Mouse (Mus musculus) CH12.LX (cell line): ENCODE data around the gene Foxp1. TPM values are rescaled to one million over a fixed set of nuclear protein-coding genes. Genes with fewer than 3 reads are reported as not detected.

Experiments
- DNase-seq: peaks from one replicate; pipeline ENCODE4 v3.0.0-alpha.2; 2013; ENCODE audit errors: extremely low read depth
- H3K27ac ChIP-seq: 2 replicates; pipeline ENCODE4 v1.5.1; 2012; ENCODE audit warnings: low read depth, mild to moderate bottlenecking, control low read depth, moderate library complexity; ENCODE audit not compliant: insufficient read depth
- H3K27me3 ChIP-seq: replicated peaks from 2 replicates; pipeline ENCODE3; 2012; ENCODE audit warnings: inconsistent platforms
- H3K36me3 ChIP-seq, 2 experiments: replicated peaks in 1 of 2; 2 replicates each; pipeline versions ENCODE3 to v1.6.1; 2012; ENCODE audit warnings: inconsistent platforms in 1 of 2, low read length in 1 of 2, mild to moderate bottlenecking in 1 of 2, mixed read lengths in 1 of 2, moderate library complexity in 1 of 2; ENCODE audit not compliant: control insufficient read depth in 1 of 2, insufficient read depth in 1 of 2
- H3K4me1 ChIP-seq, 2 experiments: 2 replicates each; pipeline ENCODE4 v1.6.1; 2012; ENCODE audit warnings: inconsistent platforms in 1 of 2, moderate library complexity in 1 of 2; ENCODE audit not compliant: insufficient read depth in 2 of 2, control insufficient read depth in 1 of 2
- H3K4me2 ChIP-seq: 2 replicates; pipeline ENCODE4 v1.6.1; 2012; ENCODE audit warnings: low read depth, mild to moderate bottlenecking, control low read depth; ENCODE audit not compliant: poor library complexity, insufficient read depth, severe bottlenecking
- H3K4me3 ChIP-seq, 3 experiments: fragments of 150-350 bp in 1 of 3; sonication (generic) in 1 of 3; replicated peaks in 1 of 3; 2 replicates each; pipeline versions ENCODE3 to v1.5.1; 2011 to 2012; ENCODE audit warnings: low read depth in 2 of 3, low read length in 2 of 3, mild to moderate bottlenecking in 2 of 3, moderate library complexity in 2 of 3, control low read depth in 1 of 3, improper control_type of control experiment in 1 of 3, inconsistent platforms in 1 of 3, mixed read lengths in 1 of 3; ENCODE audit not compliant: poor library complexity in 1 of 3
- H3K79me2 ChIP-seq: replicated peaks from 2 replicates; pipeline ENCODE4 v1.6.1; 2012; ENCODE audit warnings: mild to moderate bottlenecking, moderate library complexity; ENCODE audit not compliant: control insufficient read depth, poor library complexity, insufficient read depth, severe bottlenecking; ENCODE audit errors: extremely low read depth
- H3K9ac ChIP-seq: 2 replicates; pipeline ENCODE4 v1.6.1; 2012; ENCODE audit warnings: low read depth, mild to moderate bottlenecking, control low read depth, moderate library complexity; ENCODE audit not compliant: insufficient read depth
- H3K9me3 ChIP-seq: replicated peaks from 2 replicates; pipeline ENCODE3; 2012; ENCODE audit warnings: low read length, inconsistent platforms, mixed read lengths
- BHLHE40 ChIP-seq: IDR thresholded peaks from 2 replicates; pipeline ENCODE4 v1.6.1; 2011; ENCODE audit warnings: mild to moderate bottlenecking, low read depth, low read length, improper control_type of control experiment
- CHD1 ChIP-seq: IDR thresholded peaks from 2 replicates; pipeline ENCODE4 v1.6.1; 2012; ENCODE audit warnings: low read depth, low read length, improper control_type of control experiment, inconsistent platforms
- CHD2 ChIP-seq: IDR thresholded peaks from 2 replicates; pipeline ENCODE4 v1.6.1; 2011; ENCODE audit warnings: low read length, improper control_type of control experiment
- CTCF ChIP-seq, 2 experiments: IDR thresholded peaks in 1 of 2; conservative IDR thresholded peaks in 1 of 2; 2 replicates each; pipeline ENCODE4 v1.5.1; 2011 to 2012; ENCODE audit warnings: low read depth in 2 of 2, low read length in 2 of 2, improper control_type of control experiment in 1 of 2, inconsistent platforms in 1 of 2, mild to moderate bottlenecking in 1 of 2, moderate library complexity in 1 of 2
- ELF1 ChIP-seq: IDR thresholded peaks from 2 replicates; pipeline ENCODE4 v1.6.1; 2014; ENCODE audit warnings: low read depth, mild to moderate bottlenecking, inconsistent platforms, low read length, improper control_type of control experiment
- ETS1 ChIP-seq: conservative IDR thresholded peaks from 2 replicates; pipeline ENCODE4 v1.6.1; 2012; ENCODE audit warnings: low read depth, mild to moderate bottlenecking, inconsistent platforms, low read length, improper control_type of control experiment, moderate library complexity
- GABPA ChIP-seq: IDR thresholded peaks from 2 replicates; pipeline ENCODE4 v1.6.1; 2012; ENCODE audit warnings: low read depth, low read length, improper control_type of control experiment, inconsistent platforms; ENCODE audit not compliant: insufficient replicate concordance
- KAT2A ChIP-seq: IDR thresholded peaks from 2 replicates; pipeline ENCODE4 v1.6.1; 2012; ENCODE audit warnings: low read length, improper control_type of control experiment, inconsistent platforms; ENCODE audit not compliant: insufficient replicate concordance
- MAFK ChIP-seq: IDR thresholded peaks from 2 replicates; pipeline ENCODE4 v1.6.1; 2011; ENCODE audit warnings: low read length, improper control_type of control experiment; ENCODE audit not compliant: insufficient replicate concordance
- MAX ChIP-seq: IDR thresholded peaks from 2 replicates; pipeline ENCODE4 v1.6.1; 2011; ENCODE audit warnings: low read length, improper control_type of control experiment
- NELFE ChIP-seq: IDR thresholded peaks from 2 replicates; pipeline ENCODE4 v1.6.1; 2011; ENCODE audit warnings: low read depth, low read length, improper control_type of control experiment
- PAX5 ChIP-seq: IDR thresholded peaks from 2 replicates; pipeline ENCODE4 v1.6.1; 2012; ENCODE audit warnings: low read length, inconsistent platforms, mixed read lengths
- POLR2A ChIP-seq: IDR thresholded peaks from 2 replicates; pipeline ENCODE4 v1.6.1; 2011; ENCODE audit warnings: low read depth, mild to moderate bottlenecking, improper control_type of control experiment, low read length
- POLR2AphosphoS2 ChIP-seq: IDR thresholded peaks from 2 replicates; pipeline ENCODE4 v1.6.1; 2011; ENCODE audit warnings: low read depth, low read length, improper control_type of control experiment
- RAD21 ChIP-seq: IDR thresholded peaks from 2 replicates; pipeline ENCODE4 v1.6.1; 2011; ENCODE audit warnings: low read depth, mild to moderate bottlenecking, low read length, improper control_type of control experiment, moderate library complexity
- SMC3 ChIP-seq: IDR thresholded peaks from 2 replicates; pipeline ENCODE4 v1.6.1; 2011; ENCODE audit warnings: low read depth, low read length, improper control_type of control experiment
- TCF12 ChIP-seq: IDR thresholded peaks from 2 replicates; pipeline ENCODE4 v1.6.1; 2014; ENCODE audit warnings: low read depth, mild to moderate bottlenecking, inconsistent platforms, low read length, improper control_type of control experiment
- USF1 ChIP-seq: IDR thresholded peaks from 2 replicates; pipeline ENCODE4 v1.6.1; 2014; ENCODE audit warnings: low read depth, mild to moderate bottlenecking, inconsistent platforms, low read length, improper control_type of control experiment
- ZC3H11A ChIP-seq: IDR thresholded peaks from 2 replicates; pipeline ENCODE4 v1.6.1; 2012; ENCODE audit warnings: low read depth, mild to moderate bottlenecking, inconsistent platforms, low read length, improper control_type of control experiment
- ZKSCAN1 ChIP-seq: IDR thresholded peaks from 2 replicates; pipeline ENCODE4 v1.6.1; 2012; ENCODE audit warnings: low read depth, inconsistent platforms, low read length, improper control_type of control experiment, borderline replicate concordance
- dilution Hi-C: fragments of 300-500 bp; cut with MboI; formaldehyde crosslinking; loops from 2 replicates; pipeline ENCODE4 v1.14.3; 2020; ENCODE audit warnings: low sequenced_read_pairs; ENCODE audit not compliant: extremely low pct_unique_long_range_greater_than_20kb, extremely low pct_ligation_motif_present
- in situ Hi-C: fragments of 300-500 bp; cut with MboI; formaldehyde crosslinking; loops from 3 replicates; pipeline ENCODE4 v1.14.3; 2019; ENCODE audit warnings: low sequenced_read_pairs, low pct_ligation_motif_present, low pct_unique_long_range_greater_than_20kb, mixed read lengths
- polyA plus RNA-seq: library from polyadenylated mRNA; unstranded; fragments of >175 nt; gene quantifications from 2 replicates; pipeline ENCODE4 v1.2.1, GENCODE M21; 2012; ENCODE audit warnings: low read depth; ENCODE audit not compliant: insufficient read length
- total RNA-seq, 2 experiments: library from RNA; depleted of rRNA; stranded (reverse); fragments of 300-350 nt in 1 of 2; fragments of >200 nt in 1 of 2; gene quantifications; 2 replicates each; pipeline ENCODE4 v1.2.3; 2012 to 2014

The Foxp1 gene
- total and polyA plus RNA-seq, 3 experiments = 66.5 to 105 (median 87.4) TPM

GRCm38 (mm10) chr6:99271741-99272140 is 250.8 kb downstream of the Foxp1 start:
- Histone ChIP-seq H3K9ac (0 out of 2 replicates have a peak overlapping the region, but pooled peaks have one; percentile 47), H3K27ac (peak overlapping the region; percentile 27; the same call in 1 of the 2 replicates), H3K4me2 (0 out of 2 replicates have a peak overlapping the region, but pooled peaks have one; percentile 55), H3K9me3 (no peaks in the 10 kb centered on the region), H3K27me3 (no peaks in the 10 kb centered on the region), H3K79me2 (no peaks in the 10 kb centered on the region; the same call in none of the 2 replicates), H3K4me3 (no peak overlapping the region), H3K36me3 (peaks cover 0 to 4% of the 10 kb centered on the region in 2 experiments), H3K4me1 (peaks cover 34 to 68% of the 10 kb centered on the region in 2 experiments)
- dilution Hi-C loops (no loop called here), in situ Hi-C loops (loop anchor here (10.0 kb wide), 1 partner anchor 183 kb away; no protein-coding TSS in a partner anchor)
- no peak for DNase-seq
- TF ChIP-seq USF1 = no peak

GRCm38 (mm10) chr6:99269921-99270320 is 252.6 kb downstream of the Foxp1 start:
- no peaks in the 10 kb centered on the region; the same call in none of the 2 replicates for H3K79me2 ChIP-seq

GRCm38 (mm10) chr6:99268171-99269061 is 254.1 kb downstream of the Foxp1 start:
- dilution Hi-C loops = no loop called here
- DNase-seq = no peak
- no peak for TF ChIP-seq NELFE
- TF ChIP-seq ZC3H11A = no peak
- no peak for TF ChIP-seq BHLHE40
- TF ChIP-seq USF1 = no peak
- TF ChIP-seq RAD21 = no peak
- no peak for TF ChIP-seq POLR2A
- TF ChIP-seq CTCF (conservative IDR thresholded peaks at IDR 0.05 in 1 of 2, IDR thresholded peaks at IDR 0.05 in 1 of 2; ENCODE audit: low read depth in 2 of 2, low read length in 2 of 2) = no peak
- no peak for TF ChIP-seq GABPA
- TF ChIP-seq ZKSCAN1 = no peak
- TF ChIP-seq CHD2 = no peak
- TF ChIP-seq ELF1 = no peak
- TF ChIP-seq SMC3 = no peak
- TF ChIP-seq ETS1 = no peak
- TF ChIP-seq POLR2AphosphoS2 = no peak
- TF ChIP-seq MAFK = no peak
- TF ChIP-seq CHD1 = no peak
- TF ChIP-seq KAT2A = no peak
- TF ChIP-seq MAX = no peak
- TF ChIP-seq TCF12 = no peak
- no peak for TF ChIP-seq PAX5
- H3K4me1 ChIP-seq = peaks cover 33 to 59% of the 10 kb centered on the region in 2 experiments
- no peaks in the 10 kb centered on the region for H3K27me3 ChIP-seq
- H3K27ac ChIP-seq = no peak overlapping the region
- no peaks in the 10 kb centered on the region for H3K9me3 ChIP-seq
- H3K4me2 ChIP-seq = no peak overlapping the region
- H3K36me3 ChIP-seq = peaks cover 0 to 1% of the 10 kb centered on the region in 2 experiments
- no peaks in the 10 kb centered on the region; the same call in none of the 2 replicates for H3K79me2 ChIP-seq
- in situ Hi-C loops = no loop called here
- no peak overlapping the region for H3K4me3 ChIP-seq
- H3K9ac ChIP-seq = no peak overlapping the region

More at GRCm38 (mm10) chr6:99269921-99270320, 252.6 kb downstream of the Foxp1 start:
- Histone ChIP-seq H3K9ac (no peak overlapping the region), H3K27me3 (no peaks in the 10 kb centered on the region), H3K27ac (no peak overlapping the region), H3K9me3 (no peaks in the 10 kb centered on the region), H3K4me1 (peaks cover 33 to 60% of the 10 kb centered on the region in 2 experiments), H3K4me3 (no peak overlapping the region), H3K4me2 (no peak overlapping the region), H3K36me3 (peaks cover 0 to 4% of the 10 kb centered on the region in 2 experiments)
- dilution Hi-C loops = no loop called here
- DNase-seq = no peak
- in situ Hi-C loops = loop anchor here (10.0 kb wide), 1 partner anchor 185 kb away; no protein-coding TSS in a partner anchor
- TF ChIP-seq ZC3H11A (no peak), ZKSCAN1 (no peak), NELFE (no peak), TCF12 (no peak), ETS1 (no peak), GABPA (no peak), SMC3 (no peak)
